Mouse (Mus musculus) olfactory bulb, adult 2 months (tissue): ENCODE measurements around the gene Apobec3. TPM values are rescaled to one million over a fixed set of nuclear protein-coding genes. Genes with fewer than 3 reads are reported as not detected.

Experiments used
- H3K27ac ChIP-seq: fragments of 200-500 bp; 2 replicates; pipeline ENCODE4 v1.5.1; 2012; ENCODE audit warnings: low read depth, low read length; ENCODE audit not compliant: insufficient read depth
- H3K4me1 ChIP-seq: fragments of 200-500 bp; 2 replicates; pipeline ENCODE4 v1.6.1; 2012; ENCODE audit warnings: low read length; ENCODE audit not compliant: control insufficient read depth, insufficient read depth
- H3K4me3 ChIP-seq: fragments of 200-500 bp; 2 replicates; pipeline ENCODE4 v1.5.1; 2012; ENCODE audit warnings: mild to moderate bottlenecking, low read depth, low read length, moderate library complexity; ENCODE audit not compliant: insufficient read depth
- CTCF ChIP-seq: fragments of 200-500 bp; IDR thresholded peaks from 2 replicates; pipeline ENCODE4 v1.5.1; 2012; ENCODE audit warnings: low read depth, mild to moderate bottlenecking, low read length, moderate library complexity; ENCODE audit not compliant: insufficient read depth
- POLR2A ChIP-seq: fragments of 200-500 bp; IDR thresholded peaks from 2 replicates; pipeline ENCODE4 v1.6.1; 2012; ENCODE audit warnings: mild to moderate bottlenecking, low read depth, low read length, moderate library complexity; ENCODE audit not compliant: insufficient read depth
- WGBS: fragments of 180-500 bp; shearing (Covaris S2); methylation state at CpG from one replicate; pipeline ENCODE4 v1.1.7; 2018; 5-methylcytosine and 5-hydroxymethylcytosine counted together
- polyA plus RNA-seq: library from polyadenylated mRNA; stranded (reverse); fragments of >200 nt; gene quantifications from 2 replicates; pipeline ENCODE4 v1.2.4, GENCODE M21; 2012; ENCODE audit warnings: low replicate concordance; ENCODE audit not compliant: missing spikeins, insufficient read depth, insufficient read length

Gene Apobec3
- polyA plus RNA-seq, 1 experiment = not detected

- H3K27ac ChIP-seq = no peak overlapping the region
- no peak for TF ChIP-seq CTCF
- TF ChIP-seq POLR2A = no peak
- peaks cover 2% of the 10 kb centered on the region for H3K4me1 ChIP-seq
- no peak overlapping the region for H3K4me3 ChIP-seq
- WGBS = 61% methylated on average over 2 of the region's 2 CpGs
Measured at GRCm38 (mm10) chr15:79873995-79874394, 17.5 kb upstream of the Apobec3 start.

GRCm38 (mm10) chr15:79875261-79875995 lies 16.0 kb upstream of the Apobec3 start:
- TF ChIP-seq CTCF = no peak
- TF ChIP-seq POLR2A = no peak
- Histone ChIP-seq H3K4me3 (no peak overlapping the region), H3K27ac (no peak overlapping the region), H3K4me1 (peaks cover 10% of the 10 kb centered on the region)
- 88% methylated on average over 18 of the region's 18 CpGs for WGBS

GRCm38 (mm10) chr15:79878725-79879136 lies 12.7 kb upstream of the Apobec3 start:
- peaks cover 15% of the 10 kb centered on the region for H3K4me1 ChIP-seq
- 63% methylated on average over 6 of the region's 6 CpGs for WGBS
- H3K4me3 ChIP-seq = no peak overlapping the region
- H3K27ac ChIP-seq = 0 out of 2 replicates have a peak overlapping the region, but pooled peaks have one; percentile 36
- no peak for TF ChIP-seq POLR2A
- no peak for TF ChIP-seq CTCF

- Histone ChIP-seq H3K4me1 (peaks cover 15% of the 10 kb centered on the region), H3K4me3 (no peak overlapping the region), H3K27ac (0 out of 2 replicates have a peak overlapping the region, but pooled peaks have one; percentile 36)
- TF ChIP-seq POLR2A (no peak), CTCF (no peak)
- WGBS = 13% methylated on average over 13 of the region's 13 CpGs
Measured at GRCm38 (mm10) chr15:79879319-79879718, 12.1 kb upstream of the Apobec3 start.

- peaks cover 15% of the 10 kb centered on the region for H3K4me1 ChIP-seq
- WGBS = 77% methylated on average over 3 of the region's 3 CpGs
- TF ChIP-seq POLR2A (no peak), CTCF (no peak)
Measured at GRCm38 (mm10) chr15:79880477-79880876, 11.0 kb upstream of the Apobec3 start.

GRCm38 (mm10) chr15:79882623-79883267 lies 8.7 kb upstream of the Apobec3 start:
- peaks cover 15% of the 10 kb centered on the region for H3K4me1 ChIP-seq
- TF ChIP-seq POLR2A (no peak), CTCF (no peak)
- WGBS = 12% methylated on average over 19 of the region's 19 CpGs
- H3K4me3 ChIP-seq = peak overlapping the region; percentile 68
- H3K27ac ChIP-seq = peak overlapping the region; percentile 85

More at GRCm38 (mm10) chr15:79880477-79880876, 11.0 kb upstream of the Apobec3 start:
- no peak overlapping the region for H3K4me3 ChIP-seq
- H3K27ac ChIP-seq = no peak overlapping the region

GRCm38 (mm10) chr15:79883352-79883822 lies 8.1 kb upstream of the Apobec3 start:
- under 1% methylated on average over 30 of the region's 30 CpGs for WGBS
- Histone ChIP-seq H3K27ac (peak overlapping the region; percentile 95), H3K4me1 (peaks cover 15% of the 10 kb centered on the region), H3K4me3 (peak overlapping the region; percentile 68)
- TF ChIP-seq POLR2A = peak; percentile 80
- peak; percentile 95 for TF ChIP-seq CTCF

GRCm38 (mm10) chr15:79884820-79885219 lies 6.6 kb upstream of the Apobec3 start:
- Histone ChIP-seq H3K27ac (no peak overlapping the region), H3K4me3 (no peak overlapping the region), H3K4me1 (peaks cover 8% of the 10 kb centered on the region)
- WGBS = 79% methylated on average over 5 of the region's 5 CpGs
- TF ChIP-seq POLR2A = no peak
- no peak for TF ChIP-seq CTCF

- TF ChIP-seq CTCF (no peak), POLR2A (no peak)
- H3K4me3 ChIP-seq = peak overlapping the region; percentile 44
- H3K27ac ChIP-seq = 0 out of 2 replicates have a peak overlapping the region, but pooled peaks have one; percentile 2
- WGBS = 21% methylated on average over 12 of the region's 12 CpGs
- H3K4me1 ChIP-seq = peaks cover 9% of the 10 kb centered on the region; the same call in 1 of the 2 replicates
Measured at GRCm38 (mm10) chr15:79892213-79892541, 718 bp downstream of the Apobec3 start.
